Mouse (Mus musculus) intestine, postnatal 0 days (tissue): Measurements from ENCODE around the gene Iqsec1. TPM values are rescaled to one million over a fixed set of nuclear protein-coding genes. Genes with fewer than 3 reads are reported as not detected.

Source experiments
- ATAC-seq: fragments of 200-750 bp; cut with Nextera tagmentation; 2 replicates; pipeline ENCODE4 v1.8.0; 2017; ENCODE audit warnings: mild to moderate bottlenecking, moderate TSS enrichment, moderate library complexity
- H3K27ac ChIP-seq: fragments of 300-500 bp; sonication (generic); 2 replicates; pipeline ENCODE4 v1.5.1; 2014; ENCODE audit warnings: mild to moderate bottlenecking, low read depth, low read length, moderate library complexity
- H3K27me3 ChIP-seq: fragments of 300-500 bp; sonication (generic); replicated peaks from 2 replicates; pipeline ENCODE4 v1.6.1; 2014; ENCODE audit warnings: low read length, mixed read lengths; ENCODE audit not compliant: control insufficient read depth, insufficient read depth
- H3K36me3 ChIP-seq: fragments of 300-500 bp; sonication (generic); 2 replicates; pipeline ENCODE4 v1.6.1; 2014; ENCODE audit warnings: mild to moderate bottlenecking, moderate library complexity; ENCODE audit not compliant: control insufficient read depth, insufficient read depth
- H3K4me1 ChIP-seq: fragments of 300-500 bp; sonication (generic); replicated peaks from 2 replicates; pipeline ENCODE4 v1.6.1; 2014; ENCODE audit warnings: antibody characterized with exemption, low read length, mixed read lengths; ENCODE audit not compliant: control insufficient read depth, insufficient read depth
- H3K4me2 ChIP-seq: fragments of 300-500 bp; sonication (generic); replicated peaks from 2 replicates; pipeline ENCODE4 v1.6.1; 2014; ENCODE audit warnings: low read depth, mild to moderate bottlenecking, moderate library complexity
- H3K4me3 ChIP-seq: fragments of 300-500 bp; sonication (generic); 2 replicates; pipeline ENCODE4 v1.5.1; 2014; ENCODE audit warnings: low read depth, low read length
- H3K9ac ChIP-seq: fragments of 300-500 bp; sonication (generic); 2 replicates; pipeline ENCODE4 v1.6.1; 2014; ENCODE audit warnings: mild to moderate bottlenecking, low read depth, low read length
- H3K9me3 ChIP-seq: fragments of 300-500 bp; sonication (generic); 2 replicates; pipeline ENCODE4 v1.6.1; 2016; ENCODE audit warnings: mixed run types; ENCODE audit not compliant: control insufficient read depth
- CTCF ChIP-seq: sonication (generic); IDR thresholded peaks from 2 replicates; pipeline ENCODE4 v1.5.1; 2016; ENCODE audit warnings: low read depth, mild to moderate bottlenecking, control low read depth, antibody characterized with exemption, moderate library complexity
- WGBS: fragments of 180-500 bp; shearing (Covaris S2); extraction: QIAGEN DNeasy Blood & Tissue Kit; methylation state at CpG from one replicate; pipeline ENCODE4 v1.1.7; 2014; 5-methylcytosine and 5-hydroxymethylcytosine counted together
- polyA plus RNA-seq: library from polyadenylated mRNA; unstranded; fragments of >200 nt; fragmentation: Nextera tagmentation; extraction: Ambion mirVana; gene quantifications from 2 replicates; pipeline ENCODE4 v1.2.1, GENCODE M21; 2015

Gene Iqsec1
- polyA plus RNA-seq, 1 experiment from 2014 or later: 7.0 TPM

- Histone ChIP-seq H3K27ac (no peak overlapping the region), H3K4me3 (no peak overlapping the region), H3K36me3 (no peaks in the 10 kb centered on the region), H3K4me1 (no peaks in the 10 kb centered on the region), H3K27me3 (no peaks in the 10 kb centered on the region), H3K4me2 (no peak overlapping the region), H3K9me3 (no peaks in the 10 kb centered on the region), H3K9ac (no peak overlapping the region)
- WGBS: 82% methylated on average over 6 of the region's 6 CpGs
- no peak for ATAC-seq
- no peak for TF ChIP-seq CTCF
Measured at GRCm38 (mm10) chr6:90912768-90913167, 75.7 kb downstream of the Iqsec1 start.

- Histone ChIP-seq H3K4me1 (no peaks in the 10 kb centered on the region), H3K4me2 (no peak overlapping the region), H3K36me3 (no peaks in the 10 kb centered on the region), H3K9ac (no peak overlapping the region), H3K4me3 (no peak overlapping the region), H3K9me3 (no peaks in the 10 kb centered on the region), H3K27ac (no peak overlapping the region), H3K27me3 (no peaks in the 10 kb centered on the region)
- no peak for TF ChIP-seq CTCF
- WGBS: 69% methylated on average over 2 of the region's 2 CpGs
- no peak for ATAC-seq
Measured at GRCm38 (mm10) chr6:90904143-90904542, 84.3 kb downstream of the Iqsec1 start.

- Histone ChIP-seq H3K36me3 (no peaks in the 10 kb centered on the region), H3K9me3 (no peaks in the 10 kb centered on the region), H3K27ac (no peak overlapping the region), H3K4me1 (no peaks in the 10 kb centered on the region), H3K9ac (no peak overlapping the region), H3K4me3 (no peak overlapping the region), H3K27me3 (no peaks in the 10 kb centered on the region), H3K4me2 (no peak overlapping the region)
- ATAC-seq: no peak
- WGBS: 70% methylated on average over 6 of the region's 6 CpGs
- no peak for TF ChIP-seq CTCF
Measured at GRCm38 (mm10) chr6:90900302-90900701, 88.2 kb downstream of the Iqsec1 start.

- TF ChIP-seq CTCF: no peak
- no peaks in the 10 kb centered on the region for H3K4me1 ChIP-seq
- H3K27ac ChIP-seq: no peak overlapping the region
- 68% methylated on average over 1 of the region's 1 CpGs for WGBS
- no peaks in the 10 kb centered on the region for H3K27me3 ChIP-seq
- H3K4me3 ChIP-seq: no peak overlapping the region
- H3K4me2 ChIP-seq: no peak overlapping the region
- H3K36me3 ChIP-seq: no peaks in the 10 kb centered on the region
- no peaks in the 10 kb centered on the region for H3K9me3 ChIP-seq
- H3K9ac ChIP-seq: no peak overlapping the region
- ATAC-seq: no peak
Measured at GRCm38 (mm10) chr6:90899266-90899665, 89.2 kb downstream of the Iqsec1 start.

GRCm38 (mm10) chr6:90898107-90898506, 90.4 kb downstream of the Iqsec1 start:
- Histone ChIP-seq H3K4me1 (no peaks in the 10 kb centered on the region), H3K4me3 (no peak overlapping the region), H3K36me3 (no peaks in the 10 kb centered on the region), H3K9ac (no peak overlapping the region), H3K27me3 (no peaks in the 10 kb centered on the region), H3K9me3 (no peaks in the 10 kb centered on the region), H3K4me2 (no peak overlapping the region), H3K27ac (no peak overlapping the region)
- ATAC-seq: peak; percentile 54; the same call in 1 of the 2 replicates
- WGBS: 10% methylated on average over 1 of the region's 1 CpGs
- TF ChIP-seq CTCF: no peak

- no peak overlapping the region for H3K4me3 ChIP-seq
- H3K4me2 ChIP-seq: no peak overlapping the region
- H3K27me3 ChIP-seq: no peaks in the 10 kb centered on the region
- no peak for ATAC-seq
- H3K9me3 ChIP-seq: no peaks in the 10 kb centered on the region
- no peak overlapping the region for H3K27ac ChIP-seq
- WGBS: 91% methylated on average over 1 of the region's 1 CpGs
- no peaks in the 10 kb centered on the region for H3K36me3 ChIP-seq
- no peak for TF ChIP-seq CTCF
- no peaks in the 10 kb centered on the region for H3K4me1 ChIP-seq
- H3K9ac ChIP-seq: no peak overlapping the region
Measured at GRCm38 (mm10) chr6:90892401-90892800, 96.1 kb downstream of the Iqsec1 start.
